Mouse (Mus musculus) liver, adult 2 months (tissue): ENCODE measurements at regions not wholly inside any gene's neighbourhood (a gene's known extent, or its start where the extent isn't known, plus 50 kb on each side); places are given as distances from the start of the nearest gene placed in this dataset.

Experiments
- DNase-seq: peaks from one replicate; pipeline ENCODE4 v3.0.0-alpha.2; 2011; ENCODE audit warnings: low read depth, low spot score; ENCODE audit errors: extremely low read depth
- H3K27ac ChIP-seq: fragments of 200-500 bp; replicated peaks from 2 replicates; pipeline ENCODE4 v1.5.1; 2012; ENCODE audit warnings: low read depth, mild to moderate bottlenecking, control low read depth, inconsistent platforms, low read length; ENCODE audit not compliant: insufficient read depth
- H3K27me3 ChIP-seq: fragments of 200-500 bp; 2 replicates; pipeline ENCODE4 v1.6.1; 2012; ENCODE audit warnings: mild to moderate bottlenecking, moderate library complexity, low read length, inconsistent platforms; ENCODE audit not compliant: control insufficient read depth, insufficient read depth
- H3K36me3 ChIP-seq: fragments of 200-500 bp; 2 replicates; pipeline ENCODE4 v1.6.1; 2012; ENCODE audit warnings: low read length, inconsistent platforms; ENCODE audit not compliant: control insufficient read depth, insufficient read depth
- H3K4me1 ChIP-seq: fragments of 200-500 bp; 2 replicates; pipeline ENCODE4 v1.6.1; 2011; ENCODE audit warnings: low read length; ENCODE audit not compliant: control insufficient read depth, insufficient read depth
- H3K4me3 ChIP-seq: fragments of 200-500 bp; 2 replicates; pipeline ENCODE4 v1.5.1; 2011; ENCODE audit warnings: low read depth, mild to moderate bottlenecking, control low read depth, low read length, moderate library complexity; ENCODE audit not compliant: insufficient read depth
- H3K79me2 ChIP-seq: fragments of 200-500 bp; 2 replicates; pipeline ENCODE4 v1.6.1; 2012; ENCODE audit warnings: inconsistent platforms, mild to moderate bottlenecking, low read length, moderate library complexity; ENCODE audit not compliant: control insufficient read depth, insufficient read depth
- H3K9ac ChIP-seq: fragments of 200-500 bp; 2 replicates; pipeline ENCODE4 v1.6.1; 2012; ENCODE audit warnings: low read depth, mild to moderate bottlenecking, control low read depth, inconsistent platforms, low read length
- CTCF ChIP-seq: fragments of 200-500 bp; IDR thresholded peaks from 2 replicates; pipeline ENCODE4 v1.5.1; 2011; ENCODE audit warnings: low read depth, low read length, control low read depth
- POLR2A ChIP-seq: fragments of 200-500 bp; IDR thresholded peaks from 2 replicates; pipeline ENCODE4 v1.6.1; 2011; ENCODE audit warnings: low read length, control low read depth; ENCODE audit not compliant: insufficient read depth; ENCODE audit errors: extremely low read depth
- WGBS: fragments of 180-500 bp; shearing (Covaris S2); methylation state at CpG from one replicate; pipeline ENCODE4 v1.1.7; 2018; 5-methylcytosine and 5-hydroxymethylcytosine counted together

DNA sequence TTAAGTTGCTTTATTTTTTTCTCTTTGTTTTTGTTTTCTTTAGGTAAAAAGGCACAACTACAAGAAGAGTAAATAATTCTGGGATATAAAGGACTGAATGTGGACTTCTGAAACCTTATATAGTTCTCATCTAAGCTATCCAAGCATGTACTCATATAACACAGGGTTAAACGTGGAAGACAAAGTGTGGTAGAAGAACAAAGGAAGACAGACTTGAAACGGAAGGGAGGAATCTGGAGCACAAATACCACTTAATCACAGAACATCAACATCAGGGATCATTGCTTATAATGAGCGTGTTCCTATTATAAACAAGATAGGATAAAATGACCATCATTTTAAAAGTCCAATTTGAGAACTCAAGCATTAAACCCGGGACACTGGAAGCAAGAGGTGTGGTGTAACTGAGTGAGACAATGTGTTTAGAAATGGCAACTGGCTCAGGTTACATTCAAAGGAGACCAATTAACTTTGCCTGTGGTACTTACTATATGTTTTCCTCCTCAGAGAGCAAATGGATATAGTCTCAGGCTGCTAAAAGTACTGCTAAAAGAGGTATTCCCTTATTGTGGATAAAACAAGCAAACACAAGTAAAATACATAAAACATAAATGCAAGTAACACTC lies 96.1 kb upstream of the Hdgfl1 start:
- Histone ChIP-seq H3K27me3 (no peaks in the 10 kb centered on the region), H3K9ac (no peak overlapping the region), H3K36me3 (no peaks in the 10 kb centered on the region), H3K4me1 (no peaks in the 10 kb centered on the region), H3K79me2 (no peaks in the 10 kb centered on the region), H3K27ac (no peak overlapping the region), H3K4me3 (no peak overlapping the region)
- 73% methylated on average over 4 of the region's 4 CpGs for WGBS
- DNase-seq, result no peak
- TF ChIP-seq CTCF (no peak), POLR2A (no peak)

DNA sequence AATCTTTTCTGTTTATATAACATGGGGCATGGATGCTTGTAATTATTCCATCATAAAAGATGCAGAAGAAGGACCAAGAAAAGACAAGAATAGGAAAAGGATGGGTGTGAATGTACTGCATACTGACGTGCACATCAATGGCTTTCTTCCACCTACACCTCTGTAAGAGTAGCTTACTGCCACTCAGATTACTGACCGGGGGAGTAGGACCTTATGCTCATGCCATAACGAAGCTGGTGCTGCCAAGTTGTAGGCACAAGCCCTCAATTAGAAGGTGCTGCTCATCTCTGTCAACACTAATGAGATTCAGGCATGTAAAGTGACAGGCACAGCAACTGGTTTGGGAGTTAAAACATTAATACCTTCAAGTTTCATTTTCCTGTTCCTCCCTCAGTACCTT lies 97.8 kb upstream of the Hdgfl1 start:
- H3K4me3 ChIP-seq, result no peak overlapping the region
- 75% methylated on average over 3 of the region's 3 CpGs for WGBS
- no peaks in the 10 kb centered on the region for H3K4me1 ChIP-seq
- H3K36me3 ChIP-seq, result no peaks in the 10 kb centered on the region
- H3K27ac ChIP-seq, result no peak overlapping the region
- TF ChIP-seq POLR2A (no peak), CTCF (no peak)
- H3K27me3 ChIP-seq, result no peaks in the 10 kb centered on the region
- no peak overlapping the region for H3K9ac ChIP-seq
- no peak for DNase-seq
- H3K79me2 ChIP-seq, result no peaks in the 10 kb centered on the region

DNA sequence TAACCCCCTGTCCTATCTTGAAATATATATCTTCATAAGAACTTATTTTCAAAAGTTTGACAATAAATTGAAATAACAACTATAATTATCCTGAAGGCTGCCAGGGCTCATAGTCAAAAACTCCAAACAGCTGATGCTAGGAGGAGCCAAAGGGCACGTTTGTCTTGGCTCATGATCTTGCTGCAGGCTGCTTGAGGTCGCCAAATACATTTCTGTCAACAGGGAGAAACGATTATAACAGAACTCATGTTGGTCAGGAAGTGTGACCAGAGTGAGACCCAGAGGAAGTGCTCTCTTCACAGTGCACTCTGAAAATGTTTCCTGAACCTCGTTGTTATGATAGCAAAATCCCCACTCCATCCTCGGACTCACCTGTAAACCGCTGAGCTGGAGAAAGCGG lies 140.9 kb upstream of the Prl start:
- Histone ChIP-seq H3K27ac (no peak overlapping the region), H3K4me3 (no peak overlapping the region), H3K4me1 (no peaks in the 10 kb centered on the region), H3K9ac (no peak overlapping the region), H3K79me2 (no peaks in the 10 kb centered on the region), H3K36me3 (no peaks in the 10 kb centered on the region), H3K27me3 (no peaks in the 10 kb centered on the region)
- TF ChIP-seq POLR2A (no peak), CTCF (no peak)
- 35% methylated on average over 7 of the region's 7 CpGs for WGBS
- DNase-seq, result peak; percentile 73

DNA sequence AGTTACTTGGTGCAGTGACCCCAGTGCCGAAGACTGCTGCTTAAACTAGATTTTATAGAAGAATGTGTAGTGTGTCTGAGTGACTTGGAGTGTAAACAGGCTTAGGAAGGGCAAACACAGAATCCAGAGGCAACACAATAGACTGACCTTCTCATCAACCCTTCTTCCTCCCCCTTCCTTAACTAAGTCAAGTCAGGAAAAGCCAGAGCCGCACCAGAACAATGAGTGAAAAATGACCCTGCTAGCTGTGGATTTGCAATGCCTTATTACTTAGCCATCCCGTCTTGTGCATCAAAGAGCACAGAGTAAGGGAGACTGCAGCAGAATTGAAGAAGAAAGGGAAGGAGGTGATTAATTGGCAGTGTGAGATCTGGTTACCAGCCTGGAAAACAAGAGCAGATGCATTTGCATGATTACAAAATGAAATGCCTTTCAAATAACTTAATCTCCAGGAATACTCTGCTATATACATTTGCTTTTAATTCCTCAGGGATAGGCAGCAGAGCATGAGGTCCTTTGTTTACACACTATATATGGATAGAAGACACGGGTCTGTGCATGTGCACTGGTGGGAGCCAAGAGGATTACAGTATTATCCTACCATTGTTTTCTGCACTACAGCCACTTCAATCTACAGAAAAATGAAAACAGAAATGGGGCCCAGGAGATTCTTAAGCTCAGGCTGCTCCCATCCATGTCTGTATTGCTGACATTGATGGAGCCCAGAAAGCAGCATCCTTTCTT lies 124.5 kb upstream of the Prl start:
- TF ChIP-seq CTCF (no peak), POLR2A (no peak)
- no peaks in the 10 kb centered on the region for H3K4me1 ChIP-seq
- H3K27ac ChIP-seq, result no peak overlapping the region
- no peaks in the 10 kb centered on the region for H3K79me2 ChIP-seq
- WGBS, result 32% methylated on average over 4 of the region's 4 CpGs
- no peak overlapping the region for H3K4me3 ChIP-seq
- H3K9ac ChIP-seq, result no peak overlapping the region
- no peaks in the 10 kb centered on the region for H3K27me3 ChIP-seq
- no peaks in the 10 kb centered on the region for H3K36me3 ChIP-seq
- DNase-seq, result no peak

DNA sequence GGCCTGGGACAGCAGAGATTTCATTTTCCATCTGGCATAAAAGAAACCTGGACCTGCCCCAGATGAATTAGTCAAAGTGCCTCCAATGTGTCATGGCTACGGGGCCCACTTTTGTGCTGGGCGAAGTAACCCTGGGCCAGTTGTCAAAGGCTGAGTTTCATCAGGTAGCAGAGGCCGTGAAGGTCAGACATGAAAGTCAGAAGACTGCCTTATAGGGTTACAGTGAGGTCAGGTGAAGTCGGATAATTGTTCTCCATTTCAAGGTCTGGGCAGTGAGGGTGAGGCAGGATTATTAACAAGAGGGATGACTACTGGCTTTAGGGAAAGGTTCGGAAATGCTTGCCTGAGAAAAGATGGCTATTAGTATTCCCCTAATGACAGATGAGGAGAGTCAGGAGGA lies 123.5 kb upstream of the Prl start:
- no peaks in the 10 kb centered on the region for H3K4me1 ChIP-seq
- no peak for DNase-seq
- WGBS, result 66% methylated on average over 5 of the region's 5 CpGs

DNA sequence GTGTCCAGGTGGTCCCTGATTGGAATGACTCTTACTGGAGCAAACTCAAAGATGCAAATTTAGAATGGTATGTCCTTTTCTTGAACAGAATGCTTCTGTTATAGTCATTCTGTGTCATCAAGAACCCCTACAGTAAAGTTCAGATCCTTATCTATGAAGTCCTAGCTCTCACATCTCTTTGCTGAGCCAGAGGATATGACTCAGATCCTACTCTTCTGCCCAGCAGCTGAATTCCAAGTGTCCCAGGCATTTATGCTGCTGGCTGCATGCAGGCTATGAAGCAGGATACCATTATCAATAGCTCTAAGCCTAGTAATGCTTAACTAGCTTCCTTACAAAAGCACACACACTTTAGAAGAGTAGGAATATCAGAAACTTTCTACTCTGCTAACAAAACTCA lies 116.9 kb upstream of the Prl start:
- TF ChIP-seq POLR2A, result no peak
- no peak for TF ChIP-seq CTCF
- Histone ChIP-seq H3K36me3 (no peaks in the 10 kb centered on the region), H3K27me3 (no peaks in the 10 kb centered on the region), H3K4me3 (no peak overlapping the region), H3K27ac (no peak overlapping the region), H3K79me2 (no peaks in the 10 kb centered on the region), H3K9ac (no peak overlapping the region), H3K4me1 (no peaks in the 10 kb centered on the region)
- DNase-seq, result no peak

More for the DNA sequence above, 123.5 kb upstream of the Prl start:
- Histone ChIP-seq H3K9ac (no peak overlapping the region), H3K27me3 (no peaks in the 10 kb centered on the region), H3K36me3 (no peaks in the 10 kb centered on the region), H3K4me3 (no peak overlapping the region), H3K27ac (no peak overlapping the region), H3K79me2 (no peaks in the 10 kb centered on the region)
- TF ChIP-seq CTCF (no peak), POLR2A (no peak)
